Mouse (Mus musculus) hindbrain, embryonic 13.5 days (tissue): ENCODE data around the gene Tex50. TPM values are rescaled to one million over a fixed set of nuclear protein-coding genes. Genes with fewer than 3 reads are reported as not detected.
"Not testable (repeated sequence)": the region's sequence is repeated elsewhere in the genome, so short reads cannot be mapped to it uniquely, and the experiment has no call there.

Experiments
- ATAC-seq: fragments of 200-750 bp; cut with Nextera tagmentation; 2 replicates; pipeline ENCODE4 v1.8.0; 2017; ENCODE audit warnings: moderate TSS enrichment; ENCODE audit not compliant: low FRiP score
- H3K27ac ChIP-seq: fragments of 300-500 bp; sonication (generic); 2 replicates; pipeline ENCODE4 v1.5.1; 2015; ENCODE audit warnings: inconsistent platforms, mild to moderate bottlenecking, moderate library complexity
- H3K27me3 ChIP-seq: fragments of 300-500 bp; sonication (generic); 2 replicates; pipeline ENCODE4 v1.6.1; 2015; ENCODE audit warnings: mild to moderate bottlenecking, inconsistent platforms
- H3K36me3 ChIP-seq: fragments of 300-500 bp; sonication (generic); 2 replicates; pipeline ENCODE4 v1.6.1; 2015; ENCODE audit warnings: mild to moderate bottlenecking, inconsistent platforms
- H3K4me1 ChIP-seq: fragments of 300-500 bp; sonication (generic); replicated peaks from 2 replicates; pipeline ENCODE4 v1.6.1; 2015; ENCODE audit warnings: inconsistent platforms
- H3K4me2 ChIP-seq: fragments of 300-500 bp; sonication (generic); 2 replicates; pipeline ENCODE4 v1.6.1; 2015; ENCODE audit warnings: inconsistent platforms, mild to moderate bottlenecking, moderate library complexity
- H3K4me3 ChIP-seq: fragments of 300-500 bp; sonication (generic); 2 replicates; pipeline ENCODE4 v1.5.1; 2015; ENCODE audit warnings: mild to moderate bottlenecking, inconsistent platforms
- H3K9ac ChIP-seq: fragments of 300-500 bp; sonication (generic); 2 replicates; pipeline ENCODE4 v1.6.1; 2015; ENCODE audit warnings: mild to moderate bottlenecking, inconsistent platforms
- H3K9me3 ChIP-seq: fragments of 300-500 bp; sonication (generic); 2 replicates; pipeline ENCODE4 v1.6.1; 2016; ENCODE audit warnings: inconsistent platforms
- whole genome bisulfite sequencing: fragments of 180-500 bp; shearing (Covaris S2); methylation state at CpG from one replicate; pipeline ENCODE4 v1.1.7; 2015; 5-methylcytosine and 5-hydroxymethylcytosine counted together
- polyA plus RNA-seq: library from polyadenylated mRNA; unstranded; fragments of >200 nt; fragmentation: Nextera tagmentation; extraction: Ambion mirVana; gene quantifications from 2 replicates; pipeline ENCODE4 v1.2.1, GENCODE M21; 2015

The Tex50 gene
- polyA plus RNA-seq = 0.82 and 0.83 TPM in 2 replicates

DNA sequence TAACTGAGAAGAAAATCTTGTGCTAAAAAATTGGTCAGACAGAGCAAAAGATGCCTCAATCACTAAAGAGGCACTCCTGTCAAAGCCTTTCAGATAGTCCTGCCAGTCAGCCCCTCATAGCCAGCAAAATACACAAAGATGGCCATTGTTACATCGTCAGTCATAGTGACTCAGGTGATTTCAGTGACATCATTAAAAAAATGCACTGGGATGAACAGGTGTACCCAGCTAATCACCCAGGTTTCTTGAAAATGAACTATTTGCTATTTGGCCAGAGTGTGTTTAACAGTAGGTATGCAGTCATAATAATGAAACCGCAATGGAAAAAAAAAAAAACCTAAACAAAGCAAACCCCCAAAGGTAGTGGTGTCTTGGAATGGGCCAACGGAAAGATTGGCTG lies at the start of gene Tex50:
Gene Tex50 (minus strand): TSS at position 101 of the 400 bp plus-strand sequence.
- no peaks in the 10 kb centered on the region for H3K27me3 ChIP-seq
- no peak within 1 kb of the TSS for H3K4me2 ChIP-seq
- no peak within 1 kb of the TSS for H3K27ac ChIP-seq
- no peak within 1 kb of the TSS for H3K4me3 ChIP-seq
- ATAC-seq = no peak
- H3K9ac ChIP-seq = no peak within 1 kb of the TSS
- H3K36me3 ChIP-seq = no peaks in the 10 kb centered on the region
- H3K4me1 ChIP-seq = no peaks in the 10 kb centered on the region
- no peaks in the 10 kb centered on the region for H3K9me3 ChIP-seq
- WGBS = 93% methylated on average over 3 of the region's 3 CpGs

DNA sequence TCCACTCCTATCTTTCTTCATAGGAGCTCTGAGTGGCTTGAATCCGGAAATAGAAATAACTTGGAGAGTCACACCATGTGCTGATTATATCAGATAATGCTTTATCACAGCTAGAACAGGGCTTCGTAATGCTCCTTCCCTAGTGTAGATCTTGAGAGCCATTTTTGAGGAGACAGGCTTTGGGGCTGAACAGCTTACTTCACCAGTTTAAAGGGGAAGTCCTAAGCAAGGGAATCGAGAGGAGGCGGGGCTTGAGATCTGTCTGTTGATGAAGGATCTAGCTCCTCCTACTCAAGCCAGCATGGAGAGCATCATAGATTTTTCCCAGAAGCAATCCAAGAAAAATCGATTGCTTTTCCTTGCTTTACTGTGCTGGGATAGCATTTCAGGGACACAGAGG lies 40.7 kb upstream of the Tex50 start:
- Histone ChIP-seq H3K27ac (no peak overlapping the region), H3K4me3 (no peak overlapping the region), H3K9ac (no peak overlapping the region), H3K9me3 (no peaks in the 10 kb centered on the region), H3K4me2 (no peak overlapping the region), H3K36me3 (no peaks in the 10 kb centered on the region), H3K27me3 (no peaks in the 10 kb centered on the region), H3K4me1 (peaks cover 5% of the 10 kb centered on the region)
- WGBS = 83% methylated on average over 5 of the region's 5 CpGs
- no peak for ATAC-seq

DNA sequence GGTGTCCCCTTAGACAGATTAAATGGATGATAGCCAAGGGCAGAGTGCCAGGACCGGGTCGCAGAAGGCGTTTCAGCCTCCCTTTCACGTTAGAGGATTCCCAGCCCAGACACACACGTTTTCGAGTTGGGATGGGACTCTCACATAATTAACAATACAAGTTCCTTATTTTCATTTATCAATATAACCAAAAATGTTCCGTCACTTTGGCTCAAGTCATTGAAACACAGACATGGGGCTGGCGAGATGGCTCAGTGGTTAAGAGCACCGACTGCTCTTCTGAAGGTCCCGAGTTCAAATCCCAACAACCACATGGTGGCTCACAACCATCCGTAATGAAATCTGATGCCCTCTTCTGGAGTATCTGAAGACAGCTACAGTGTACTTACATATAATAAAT lies 37.2 kb upstream of the Tex50 start:
- 46% methylated on average over 11 of the region's 11 CpGs for WGBS
- H3K4me3 ChIP-seq = peak overlapping the region; percentile 37
- ATAC-seq = 0 out of 2 replicates have a peak, but pooled peaks have one; percentile 8
- H3K9me3 ChIP-seq, H3K36me3 ChIP-seq, H3K27me3 ChIP-seq: not testable (repeated sequence)
- peak overlapping the region; percentile 49 for H3K27ac ChIP-seq
- H3K9ac ChIP-seq = peak overlapping the region; percentile 49; the same call in 1 of the 2 replicates
- H3K4me2 ChIP-seq = peak overlapping the region; percentile 62
- peaks cover 14% of the 10 kb centered on the region for H3K4me1 ChIP-seq

DNA sequence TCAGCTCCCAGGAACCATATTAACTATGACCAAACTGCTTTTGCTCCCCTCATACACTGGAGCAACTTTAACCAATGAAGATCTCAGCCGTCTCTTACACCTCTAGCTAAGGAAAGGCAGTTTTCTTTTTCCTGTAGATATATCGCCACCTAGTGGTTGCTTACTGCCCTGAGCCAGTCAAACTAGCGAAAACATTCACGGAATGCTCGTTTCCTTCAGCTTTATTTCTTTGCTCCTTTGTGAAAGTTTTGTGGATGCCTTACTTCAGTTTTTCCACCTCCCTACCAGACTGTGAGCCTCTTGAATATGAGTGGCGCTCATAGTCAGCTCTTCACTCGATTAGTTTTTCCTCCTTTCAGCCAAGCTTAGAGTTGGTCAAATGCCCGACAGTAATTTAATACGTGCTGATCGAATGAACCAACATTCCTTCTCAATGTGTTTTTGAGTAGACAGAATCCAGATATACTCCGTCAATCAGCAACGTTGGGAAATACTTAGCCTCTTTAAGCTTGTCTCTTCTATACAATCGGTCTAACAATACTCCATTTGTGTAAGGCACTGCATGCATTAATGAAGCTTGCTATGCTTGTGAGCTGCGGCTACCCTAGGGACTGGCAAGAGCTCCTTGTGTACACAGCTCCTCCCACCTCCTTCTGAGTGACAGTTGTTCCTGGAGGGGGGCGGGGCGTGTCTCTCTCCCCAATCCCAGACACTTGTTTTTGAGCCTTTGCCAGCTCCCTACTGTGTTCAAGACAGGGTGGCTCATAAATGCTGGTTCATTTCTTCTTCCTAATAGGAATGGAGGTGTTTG lies 36.6 kb upstream of the Tex50 start:
- Histone ChIP-seq H3K27ac (peak overlapping the region; percentile 49), H3K9me3 (no peaks in the 10 kb centered on the region), H3K36me3 (no peaks in the 10 kb centered on the region), H3K27me3 (no peaks in the 10 kb centered on the region), H3K4me1 (peaks cover 14% of the 10 kb centered on the region), H3K4me2 (peak overlapping the region; percentile 62), H3K4me3 (peak overlapping the region; percentile 37), H3K9ac (peak overlapping the region; percentile 49)
- WGBS = under 1% methylated on average over 16 of the region's 16 CpGs
- peak; percentile 98 for ATAC-seq

DNA sequence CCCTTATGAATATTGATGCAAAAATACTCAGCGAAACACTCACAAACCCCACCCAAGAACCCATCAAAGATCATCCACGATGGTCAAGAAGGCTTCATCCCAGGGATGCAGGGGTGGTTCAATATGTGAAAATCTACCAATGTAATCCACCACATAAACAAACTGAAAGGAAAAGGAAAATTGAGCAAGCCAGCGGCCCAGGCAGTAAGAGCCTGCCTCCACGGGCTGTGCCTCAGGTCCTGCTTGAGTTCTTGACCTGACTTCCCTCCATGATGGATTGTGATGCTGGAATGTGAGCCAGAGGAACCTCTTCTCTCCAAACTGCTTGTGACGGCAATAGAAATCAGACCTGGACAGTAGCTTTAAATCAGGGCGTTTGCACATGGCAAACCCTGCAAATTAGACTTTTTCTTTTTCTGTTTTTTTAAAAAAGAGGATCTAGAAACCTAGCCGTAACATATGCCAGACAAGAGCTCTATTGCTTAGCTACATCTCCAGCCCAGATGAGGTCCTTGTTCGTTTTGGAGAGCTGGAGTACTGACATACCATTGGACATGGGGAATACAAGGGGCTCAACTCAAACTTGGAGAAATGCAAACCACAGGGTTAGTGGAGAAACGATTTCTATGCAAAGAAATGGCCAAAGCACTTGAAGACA lies 31.3 kb upstream of the Tex50 start:
- Histone ChIP-seq H3K36me3 (no peaks in the 10 kb centered on the region), H3K4me3 (no peak overlapping the region), H3K9me3 (no peaks in the 10 kb centered on the region), H3K27me3 (no peaks in the 10 kb centered on the region), H3K4me1 (peaks cover 14% of the 10 kb centered on the region; the same call in 1 of the 2 replicates), H3K27ac (no peak overlapping the region), H3K9ac (no peak overlapping the region), H3K4me2 (no peak overlapping the region)
- no peak for ATAC-seq
- WGBS = 80% methylated on average over 9 of the region's 9 CpGs

DNA sequence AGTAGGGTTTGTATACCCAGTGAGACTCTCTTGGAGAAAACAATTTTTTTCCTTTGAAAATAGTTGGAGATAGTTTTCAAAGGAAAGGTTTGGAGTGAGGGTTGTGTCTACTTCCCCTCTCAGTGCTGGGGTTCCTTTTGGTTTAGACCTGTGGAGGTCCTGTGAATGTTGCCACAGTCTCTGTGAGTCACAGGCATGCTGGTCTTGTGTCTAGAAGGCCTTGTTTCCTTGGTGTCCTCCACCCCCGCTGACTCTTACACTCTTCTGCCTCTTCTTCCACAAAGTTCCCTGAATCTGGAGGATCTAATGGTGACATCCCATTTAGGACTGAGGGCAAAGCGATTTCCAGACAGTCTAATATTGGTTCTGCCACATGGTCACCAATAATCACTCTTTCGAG lies 26.3 kb upstream of the Tex50 start:
- Histone ChIP-seq H3K27me3 (no peaks in the 10 kb centered on the region), H3K36me3 (no peaks in the 10 kb centered on the region), H3K4me3 (no peak overlapping the region), H3K4me1 (no peaks in the 10 kb centered on the region), H3K9ac (no peak overlapping the region), H3K4me2 (no peak overlapping the region), H3K27ac (no peak overlapping the region), H3K9me3 (no peaks in the 10 kb centered on the region)
- 92% methylated on average over 3 of the region's 3 CpGs for WGBS
- ATAC-seq = no peak

DNA sequence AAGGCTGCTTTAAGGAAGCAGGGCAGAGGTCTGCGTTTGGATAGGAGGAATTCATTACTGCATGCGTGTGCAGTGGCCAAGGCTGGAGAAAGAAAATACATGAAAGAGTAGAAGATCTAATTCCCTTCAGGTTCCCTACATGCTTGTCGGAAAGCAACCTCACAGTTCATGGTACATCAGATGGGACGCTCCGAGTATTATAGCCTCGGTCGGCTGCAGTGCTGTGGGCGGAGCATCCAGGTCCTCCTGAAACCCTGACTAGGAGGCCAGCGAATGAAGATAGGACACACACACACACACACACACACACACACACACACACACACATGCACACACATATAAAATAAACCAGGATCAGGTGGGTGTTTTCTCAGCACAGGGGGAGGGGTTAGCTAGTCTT lies 24.6 kb upstream of the Tex50 start:
- no peak overlapping the region for H3K4me2 ChIP-seq
- H3K4me1 ChIP-seq = no peaks in the 10 kb centered on the region
- H3K9ac ChIP-seq = no peak overlapping the region
- WGBS = 64% methylated on average over 9 of the region's 9 CpGs
- H3K27me3 ChIP-seq = no peaks in the 10 kb centered on the region
- no peak overlapping the region for H3K4me3 ChIP-seq
- 0 out of 2 replicates have a peak, but pooled peaks cover 3% of the 10 kb centered on the region for H3K9me3 ChIP-seq
- H3K36me3 ChIP-seq = no peaks in the 10 kb centered on the region
- ATAC-seq = no peak
- H3K27ac ChIP-seq = no peak overlapping the region

DNA sequence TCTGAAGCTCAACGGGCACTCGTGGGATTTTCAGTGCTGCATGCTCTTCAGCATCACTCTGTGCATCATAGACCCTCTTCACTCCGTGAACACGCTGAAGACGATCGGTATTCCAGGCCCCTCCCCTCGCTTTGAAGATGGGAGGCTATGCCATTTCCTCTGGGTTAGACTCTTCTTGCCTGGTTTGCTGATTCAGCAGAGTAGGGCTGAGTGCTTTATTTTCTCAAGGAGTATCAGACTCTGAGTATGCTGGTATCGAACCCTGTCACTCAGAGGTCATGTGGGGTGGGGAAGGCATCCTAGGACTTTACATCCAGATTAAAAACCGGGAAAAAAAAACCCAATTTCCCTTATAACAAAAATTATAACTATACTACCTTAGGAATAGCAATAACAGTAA lies 23.3 kb upstream of the Tex50 start:
- Histone ChIP-seq H3K9me3 (0 out of 2 replicates have a peak, but pooled peaks cover 3% of the 10 kb centered on the region), H3K4me3 (no peak overlapping the region), H3K4me1 (no peaks in the 10 kb centered on the region), H3K27me3 (no peaks in the 10 kb centered on the region), H3K36me3 (no peaks in the 10 kb centered on the region), H3K4me2 (no peak overlapping the region), H3K27ac (no peak overlapping the region), H3K9ac (no peak overlapping the region)
- no peak for ATAC-seq
- WGBS = 89% methylated on average over 9 of the region's 9 CpGs

DNA sequence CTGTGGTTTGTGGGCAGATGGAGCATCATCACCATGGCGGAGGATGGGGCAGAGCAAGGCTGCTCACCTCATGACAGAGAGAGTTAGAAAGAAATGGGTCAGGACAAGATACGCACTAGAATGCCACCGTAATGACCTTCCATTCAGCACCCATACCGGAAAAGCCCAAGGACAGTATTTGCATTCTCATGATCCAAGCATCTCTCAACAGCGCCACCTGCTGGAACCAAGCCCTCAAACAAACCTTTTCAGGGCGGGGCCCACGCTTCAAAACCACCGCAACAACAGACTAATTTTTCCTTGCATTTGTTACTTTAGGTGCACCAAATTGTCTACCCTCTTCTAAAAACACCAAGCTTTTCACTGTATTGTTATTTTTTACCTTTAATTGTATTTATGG lies 21.6 kb upstream of the Tex50 start:
- Histone ChIP-seq H3K9ac (no peak overlapping the region), H3K27ac (no peak overlapping the region), H3K4me3 (no peak overlapping the region), H3K4me2 (no peak overlapping the region), H3K4me1 (no peaks in the 10 kb centered on the region), H3K36me3 (no peaks in the 10 kb centered on the region), H3K9me3 (0 out of 2 replicates have a peak, but pooled peaks cover 3% of the 10 kb centered on the region), H3K27me3 (no peaks in the 10 kb centered on the region)
- no peak for ATAC-seq
- WGBS = 58% methylated on average over 8 of the region's 8 CpGs

DNA sequence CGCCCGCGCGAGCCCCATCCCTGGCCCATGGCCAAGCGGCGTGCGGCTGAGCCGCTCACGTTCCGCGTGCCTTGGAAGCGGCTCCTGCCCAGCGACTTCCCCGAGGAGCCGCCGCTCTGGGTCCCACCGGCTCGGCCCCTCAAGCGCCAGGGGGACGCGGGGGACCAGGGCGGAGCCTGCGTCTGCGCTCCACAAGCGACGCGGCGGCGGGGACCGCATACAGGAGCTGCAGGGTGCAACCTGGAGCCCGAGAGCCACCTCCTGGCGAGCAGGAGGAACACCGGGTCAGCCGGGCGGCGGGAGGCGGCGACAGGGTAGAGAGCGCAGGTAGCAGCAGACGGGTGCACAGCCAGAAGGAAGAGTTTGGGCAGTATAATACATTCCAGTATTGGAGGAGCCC lies 11.5 kb upstream of the Tex50 start:
- whole genome bisulfite sequencing = 2% methylated on average over 40 of the region's 40 CpGs
- Histone ChIP-seq H3K4me2 (peak overlapping the region; percentile 80), H3K36me3 (no peaks in the 10 kb centered on the region), H3K4me3 (peak overlapping the region; percentile 53), H3K27me3 (peaks cover 41% of the 10 kb centered on the region), H3K9ac (peak overlapping the region; percentile 73), H3K27ac (no peak overlapping the region), H3K9me3 (no peaks in the 10 kb centered on the region), H3K4me1 (no peaks in the 10 kb centered on the region)
- peak; percentile 97 for ATAC-seq

DNA sequence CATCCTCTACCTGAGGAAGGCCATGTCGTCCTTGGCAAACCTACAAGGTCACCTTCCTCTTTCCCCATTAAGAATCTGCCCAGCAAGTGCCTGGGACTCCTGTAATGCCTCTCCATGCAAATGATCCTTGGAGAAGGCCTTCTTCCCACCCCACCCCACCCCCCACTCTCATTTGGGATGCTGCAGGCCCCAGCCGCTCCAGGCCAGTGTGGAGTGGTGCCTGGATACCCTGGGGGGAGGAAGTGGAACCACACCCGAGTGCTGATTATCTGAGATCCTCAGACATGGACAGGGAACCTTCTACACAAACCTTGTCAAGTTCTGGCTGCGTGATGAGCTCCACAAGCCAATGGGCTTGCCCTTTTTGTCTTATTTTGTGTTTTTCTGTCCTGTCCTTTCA lies 1.2 kb upstream of the Tex50 start:
- Histone ChIP-seq H3K36me3 (no peaks in the 10 kb centered on the region), H3K4me1 (no peaks in the 10 kb centered on the region), H3K4me3 (no peak overlapping the region), H3K9me3 (no peaks in the 10 kb centered on the region), H3K4me2 (no peak overlapping the region), H3K9ac (no peak overlapping the region), H3K27ac (no peak overlapping the region), H3K27me3 (no peaks in the 10 kb centered on the region)
- ATAC-seq = no peak
- WGBS = 65% methylated on average over 4 of the region's 4 CpGs

DNA sequence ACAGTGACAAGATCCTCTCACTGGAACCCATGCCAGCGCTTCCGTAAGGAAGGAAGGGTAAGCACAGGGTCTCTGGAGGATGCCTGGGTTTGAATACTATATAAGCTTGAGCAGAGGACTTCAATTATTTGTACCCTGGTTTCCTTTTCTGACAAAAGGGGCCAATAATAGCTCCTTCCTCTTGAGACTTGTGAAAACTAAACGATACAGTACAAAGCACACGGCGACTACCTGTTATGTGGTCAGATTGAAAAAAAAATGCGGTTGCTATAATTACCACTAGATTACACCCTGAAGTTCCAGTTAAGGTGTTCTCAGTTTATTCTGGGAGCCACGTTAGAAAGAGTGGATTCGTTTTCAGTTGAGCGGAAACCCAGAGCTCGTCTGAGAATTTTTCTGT lies 2.6 kb downstream of the Tex50 start:
- H3K4me1 ChIP-seq = no peaks in the 10 kb centered on the region
- H3K27me3 ChIP-seq = no peaks in the 10 kb centered on the region
- no peak overlapping the region for H3K27ac ChIP-seq
- WGBS = 85% methylated on average over 10 of the region's 10 CpGs
- no peak overlapping the region for H3K9ac ChIP-seq
- no peaks in the 10 kb centered on the region for H3K9me3 ChIP-seq
- H3K36me3 ChIP-seq = no peaks in the 10 kb centered on the region
- no peak overlapping the region for H3K4me3 ChIP-seq
- ATAC-seq = no peak
- H3K4me2 ChIP-seq = no peak overlapping the region

DNA sequence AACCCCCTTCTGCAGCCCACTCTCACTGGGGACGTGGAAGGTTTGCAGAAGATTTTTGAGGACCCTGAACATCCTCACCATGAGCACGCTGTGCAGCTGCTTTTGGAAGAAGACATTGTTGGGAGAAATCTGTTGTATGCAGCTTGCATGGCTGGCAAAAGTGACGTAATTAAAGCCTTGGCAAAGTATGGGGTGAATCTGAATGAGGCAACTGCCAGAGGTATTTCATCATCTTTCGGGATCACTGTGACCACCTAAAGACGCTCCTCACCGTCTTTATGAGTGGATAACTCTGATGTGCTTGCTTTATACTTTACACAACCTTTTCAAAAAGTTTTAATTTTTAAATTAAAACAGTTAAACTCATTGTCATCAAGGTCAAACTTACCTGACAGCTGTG lies 8.0 kb downstream of the Tex50 start:
- Histone ChIP-seq H3K36me3 (no peaks in the 10 kb centered on the region), H3K27ac (no peak overlapping the region), H3K9ac (no peak overlapping the region), H3K27me3 (no peaks in the 10 kb centered on the region), H3K4me3 (no peak overlapping the region), H3K9me3 (no peaks in the 10 kb centered on the region), H3K4me1 (no peaks in the 10 kb centered on the region), H3K4me2 (no peak overlapping the region)
- no peak for ATAC-seq
- WGBS = 73% methylated on average over 6 of the region's 6 CpGs
